Mouse (Mus musculus): ENCODE measurements at regions not wholly inside any gene's neighbourhood (a gene's known extent, or its start where the extent isn't known, plus 50 kb on each side); places are given as distances from the start of the nearest gene placed in this dataset.

DNA sequence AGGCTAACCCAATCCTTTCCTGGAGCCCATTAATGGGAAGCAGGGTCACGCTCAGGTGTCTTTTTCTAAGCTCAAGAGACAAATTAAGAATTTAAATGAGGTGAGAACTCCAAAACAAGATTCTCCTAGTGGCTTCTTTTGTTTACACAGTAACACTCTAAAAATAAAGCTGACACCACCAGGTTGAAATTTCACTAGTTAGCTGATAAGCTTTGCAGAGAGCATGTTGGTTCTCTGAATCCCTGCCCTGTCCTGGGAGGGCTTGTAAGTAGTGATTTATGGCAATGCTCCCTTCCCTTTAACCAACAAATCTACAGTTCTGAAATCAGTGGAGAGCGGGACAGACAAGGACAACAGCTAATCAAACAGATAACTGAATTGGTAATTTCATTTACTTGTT is 132.6 kb downstream of the Alx1 start:
- TF ChIP-seq EP300 (IDR thresholded peaks at IDR 0.05; ENCODE audit: low read depth) = no peak
- no peak for TF ChIP-seq CTCF (IDR thresholded peaks at IDR 0.05; ENCODE audit: low read depth)

Data from liver, embryonic 14.5 days (tissue).